Mouse (Mus musculus): ENCODE measurements around the gene Cyp51. TPM values are rescaled to one million over a fixed set of nuclear protein-coding genes. Genes with fewer than 3 reads are reported as not detected.
"Not testable (repeated sequence)": the region's sequence is repeated elsewhere in the genome, so short reads cannot be mapped to it uniquely, and the experiment has no call there.

Cyp51 gene
- 10 to 100 TPM; 17.2 to 22.5 TPM for total RNA-seq (2021)
- long read RNA-seq, experiment 1, transcript Cyp51-201 (10 exons, 3,931 nt): major isoform, 66 of 73 reads
- long read RNA-seq, experiment 1, partial matches to known transcripts: 1 of 73 reads
- long read RNA-seq, experiment 1, other reads (novel, unspliced or antisense): 5 of 73 reads
- long read RNA-seq, experiment 2, transcript Cyp51-201 (10 exons, 3,931 nt): major isoform, 18 of 23 reads
- long read RNA-seq, experiment 2, partial matches to known transcripts: 0 of 23 reads
- long read RNA-seq, experiment 2, other reads (novel, unspliced or antisense): 4 of 23 reads

DNA sequence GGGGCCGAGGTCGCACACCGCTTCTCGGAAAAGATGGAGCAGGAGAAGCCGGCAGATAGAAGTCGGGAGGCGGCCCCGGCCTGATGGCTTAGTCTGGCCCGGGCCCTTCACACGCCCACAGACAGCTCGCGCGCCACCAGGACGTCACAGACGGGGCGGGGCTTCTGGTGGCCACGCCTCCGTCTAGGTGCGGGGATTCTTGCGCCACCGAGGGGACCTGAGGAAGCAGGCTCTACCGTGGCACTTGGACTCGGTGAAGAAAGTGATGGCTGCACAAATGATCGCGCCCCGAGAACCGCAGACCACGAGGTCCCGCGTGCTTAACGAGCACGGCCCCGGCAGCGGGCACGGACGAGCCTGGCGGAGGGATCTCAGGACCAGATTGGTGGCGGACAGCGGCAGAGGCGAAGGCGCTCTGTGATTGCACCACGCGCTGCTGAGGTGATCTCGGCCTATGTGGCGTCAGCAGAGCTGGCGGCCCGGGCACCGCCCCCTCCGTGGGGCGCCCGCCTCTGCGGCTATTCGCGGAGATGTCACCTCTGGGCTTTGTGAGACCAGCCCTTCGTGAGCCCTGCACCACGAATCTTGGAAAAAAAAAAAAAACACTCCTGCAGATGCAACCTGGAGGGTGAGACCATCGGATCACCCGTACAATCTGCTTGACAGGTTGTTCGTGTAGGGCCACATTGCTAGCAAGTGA, at the start of gene Cyp51:
Gene Cyp51, minus strand, starts transcription at position 406 of the 700 bp plus-strand sequence.
- DNase-seq: peak; percentile 93

DNA sequence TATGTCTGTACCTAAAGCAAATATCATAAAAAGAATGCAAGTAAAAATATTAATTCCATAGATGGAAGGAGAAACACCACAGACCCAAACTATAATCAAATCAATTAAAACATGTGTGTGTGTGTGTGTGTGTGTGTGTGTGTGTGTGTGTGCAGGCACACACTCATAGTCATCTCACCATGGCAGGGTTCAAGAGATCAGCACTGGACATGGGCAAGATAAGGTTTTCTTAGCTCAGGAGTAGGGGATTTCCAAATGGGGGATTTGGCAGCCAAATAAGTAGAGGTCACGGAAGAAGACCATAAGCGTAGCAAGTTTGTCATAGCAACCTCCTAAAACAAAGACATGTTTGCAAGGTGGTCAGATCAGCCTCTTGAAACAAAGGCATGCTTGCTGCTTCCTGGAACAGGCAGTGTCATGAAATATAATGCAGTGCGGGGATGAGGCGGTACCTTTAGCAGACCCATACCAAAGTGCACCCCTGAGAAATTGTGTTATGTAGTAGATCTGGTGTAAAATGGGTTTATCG, 8.1 kb upstream of the Cyp51 start:
- no peak for DNase-seq

DNA sequence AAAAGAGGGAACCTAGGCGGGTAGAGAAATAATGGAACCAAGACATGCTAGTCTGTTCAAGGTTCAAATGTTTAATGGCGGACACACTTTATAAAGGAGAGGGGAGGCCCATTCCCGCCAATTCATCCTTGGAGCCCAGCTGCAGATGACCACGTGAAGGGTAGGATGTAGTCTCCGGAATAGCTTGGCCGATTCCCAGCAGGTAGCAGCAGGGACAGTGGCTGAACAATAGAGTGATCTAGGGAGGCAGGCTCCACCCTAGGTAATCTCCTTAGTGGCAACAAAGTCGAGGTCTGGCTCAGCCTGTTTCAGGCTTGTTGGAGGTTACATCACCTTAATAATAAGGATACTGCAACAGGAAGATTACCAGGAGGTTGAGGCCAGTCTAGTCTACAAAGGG, 2.5 kb upstream of the Cyp51 start:
- DNase-seq: not testable (repeated sequence)

DNA sequence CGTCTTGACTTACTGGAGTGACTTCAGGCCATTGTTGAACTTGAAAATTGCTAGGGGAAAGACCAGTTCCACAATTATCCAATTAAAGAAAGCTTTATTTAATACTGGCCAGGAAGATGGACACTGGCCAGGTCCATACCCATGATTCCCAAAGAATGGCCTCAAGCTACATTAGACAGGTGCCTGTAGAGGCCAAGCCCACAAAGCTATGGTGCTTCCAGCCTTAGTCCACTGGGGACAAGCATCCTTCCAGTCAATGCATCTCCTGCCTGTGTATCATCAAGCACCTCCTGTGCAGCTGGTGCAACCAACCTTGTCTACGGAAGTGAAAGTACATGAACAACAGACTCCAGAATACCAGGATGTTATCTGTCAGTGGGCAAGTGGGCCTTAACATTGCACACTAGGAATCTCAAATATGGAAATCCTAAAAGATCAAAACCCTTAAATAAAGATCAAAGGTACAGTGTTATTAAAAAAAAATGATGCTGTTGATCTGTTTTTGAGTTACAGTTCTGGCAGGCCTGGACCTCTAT, 1.2 kb upstream of the Cyp51 start:
- no peak for DNase-seq

DNA sequence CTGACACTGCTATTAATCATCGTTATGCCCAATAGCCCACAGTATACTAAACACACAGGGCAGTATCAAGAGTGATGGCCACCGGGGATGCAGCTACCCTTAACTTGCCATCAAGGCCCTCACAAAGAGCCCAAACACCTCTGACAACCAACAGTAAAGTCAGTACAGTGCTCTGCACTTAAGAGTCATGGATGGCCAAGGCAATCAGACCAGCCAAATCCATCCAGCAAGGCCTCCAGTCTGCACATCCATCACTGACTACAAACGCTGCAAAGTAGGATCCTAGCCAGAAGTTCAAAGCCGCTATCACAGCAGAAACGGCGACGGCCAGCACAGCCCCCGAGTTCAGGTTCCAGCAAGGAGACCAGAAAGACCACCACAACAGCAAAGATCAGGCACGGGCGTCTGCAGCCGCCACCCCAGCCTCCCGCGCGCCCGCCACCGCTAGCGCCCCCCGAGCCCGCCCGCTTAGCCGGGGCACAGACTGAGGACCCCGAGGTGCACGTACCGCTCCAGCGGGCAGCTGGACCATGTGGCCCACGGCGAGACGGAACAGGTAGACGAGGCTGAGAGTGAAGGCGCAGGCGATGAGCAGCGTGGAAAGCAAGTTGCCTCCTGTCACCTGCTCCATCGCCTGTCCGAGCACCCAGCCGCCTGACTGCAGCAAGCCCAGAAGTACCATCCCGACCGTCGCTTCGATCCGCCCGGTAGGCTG, 763 bp downstream of the Cyp51 start:
- no peak for DNase-seq

DNA sequence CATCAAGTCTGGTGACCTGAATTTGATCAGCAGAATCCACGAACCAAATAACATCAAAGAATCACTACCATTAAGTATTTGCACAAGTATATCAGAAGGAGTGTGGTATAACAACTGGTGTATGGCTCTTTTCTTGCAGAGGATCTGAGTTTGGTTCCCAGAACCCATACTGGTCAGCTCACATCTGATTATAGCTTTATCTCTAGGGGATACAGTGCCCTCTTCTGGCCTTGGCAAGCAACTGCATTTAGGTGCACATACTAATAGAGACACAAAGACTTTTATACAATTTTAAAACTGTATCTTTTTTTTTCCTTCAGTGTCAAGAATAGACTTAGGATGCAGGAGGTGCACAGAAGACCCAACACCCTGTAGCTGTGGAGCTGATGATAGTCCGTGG, 2.8 kb downstream of the Cyp51 start:
- no peak for DNase-seq

DNA sequence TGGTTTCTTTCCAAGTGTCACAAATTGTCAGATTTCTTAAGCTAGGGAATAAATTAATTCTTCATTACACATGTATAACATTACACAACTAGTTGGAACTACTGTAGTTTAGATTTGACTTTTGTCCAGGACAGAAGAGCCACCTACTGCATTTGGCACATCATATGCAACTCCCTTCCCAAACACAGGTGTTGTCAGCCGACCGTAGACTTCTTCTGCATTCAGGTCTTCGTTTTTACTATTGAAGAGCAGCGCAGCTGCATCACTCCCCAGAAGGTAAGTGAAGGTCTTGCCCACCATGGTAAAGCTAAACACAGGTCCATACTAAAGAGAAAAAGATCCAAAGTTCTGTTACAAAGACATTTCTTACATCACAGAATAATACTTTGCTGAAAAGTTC, 3.5 kb downstream of the Cyp51 start:
- DNase-seq: no peak

DNA sequence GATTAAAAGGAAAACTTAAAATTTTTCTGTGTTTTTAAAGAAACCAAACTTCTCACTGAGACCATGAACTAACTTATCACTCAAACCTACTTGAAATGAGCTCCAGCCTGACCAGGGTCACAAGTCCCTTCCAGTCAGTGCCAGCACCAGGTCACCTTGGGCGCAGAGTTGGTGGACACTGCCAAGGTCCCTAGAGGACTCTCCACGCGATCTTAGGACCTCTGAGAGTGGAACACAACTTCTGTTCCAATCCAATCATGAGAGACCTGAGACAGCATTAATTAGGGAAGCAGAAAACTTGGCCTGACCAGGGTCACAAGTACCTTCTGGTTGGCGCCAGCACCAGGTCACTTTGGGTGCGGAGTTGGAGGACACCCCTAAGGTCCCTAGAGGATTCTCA, 10.1 kb downstream of the Cyp51 start:
- peak; percentile 12 for DNase-seq

DNA sequence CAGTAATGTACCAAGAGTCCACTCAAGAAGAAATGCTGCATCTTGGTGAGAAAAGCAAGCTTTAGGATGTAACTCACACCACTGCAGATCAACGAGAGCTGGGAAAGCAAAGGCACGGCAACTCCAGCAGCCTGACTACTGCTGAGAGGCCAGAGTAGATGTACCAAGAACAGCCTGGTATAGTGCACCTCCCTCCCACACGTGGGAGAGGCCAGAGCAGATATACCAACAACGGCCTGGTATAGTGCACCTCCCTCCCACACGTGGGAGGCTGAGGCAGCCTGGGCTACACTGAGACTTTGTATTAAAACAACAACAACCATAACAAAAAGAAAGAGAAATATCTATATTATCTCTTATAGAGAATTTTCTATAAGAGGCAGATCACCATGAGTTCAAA, 16.4 kb downstream of the Cyp51 start:
- DNase-seq: no peak

DNA sequence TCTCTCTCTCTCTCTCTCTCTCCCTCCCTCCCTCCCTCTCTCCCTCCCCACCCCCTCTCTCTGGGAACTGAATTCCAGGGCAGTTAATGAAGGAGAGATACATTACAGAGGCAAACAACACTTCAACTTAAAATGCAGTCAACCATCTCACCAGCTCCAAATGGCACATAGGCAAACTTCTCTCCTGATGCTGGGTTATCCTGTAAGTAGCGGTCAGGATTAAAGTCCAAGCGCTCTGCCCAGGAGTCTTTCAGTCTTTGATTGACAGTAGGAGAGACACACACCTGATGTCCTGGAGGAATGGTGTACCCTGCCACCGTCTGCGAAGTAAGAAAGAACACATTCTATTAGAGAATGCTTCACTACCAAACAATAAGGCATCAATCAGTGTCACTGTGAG, 18.2 kb downstream of the Cyp51 start:
- DNase-seq: no peak

DNA sequence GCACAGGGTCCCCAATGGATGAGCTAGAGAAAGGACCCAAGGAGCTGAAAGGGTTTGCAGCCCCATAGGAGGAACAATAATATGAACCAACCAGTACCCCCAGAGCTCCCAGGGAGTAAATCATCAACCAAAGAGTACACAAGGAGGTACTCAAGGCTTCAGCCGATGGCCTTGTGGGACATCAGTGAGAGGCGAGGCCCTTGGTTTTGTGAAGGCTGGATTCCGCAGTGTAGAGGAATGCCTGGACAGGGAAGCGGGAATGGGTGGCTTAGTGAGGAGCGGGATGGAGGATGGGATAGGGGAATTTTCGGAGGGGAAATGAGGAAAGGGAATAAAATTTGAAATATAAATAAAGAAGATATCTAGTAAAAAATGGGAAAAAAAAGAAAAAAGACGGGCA, 19.6 kb downstream of the Cyp51 start:
- no peak for DNase-seq

DNA sequence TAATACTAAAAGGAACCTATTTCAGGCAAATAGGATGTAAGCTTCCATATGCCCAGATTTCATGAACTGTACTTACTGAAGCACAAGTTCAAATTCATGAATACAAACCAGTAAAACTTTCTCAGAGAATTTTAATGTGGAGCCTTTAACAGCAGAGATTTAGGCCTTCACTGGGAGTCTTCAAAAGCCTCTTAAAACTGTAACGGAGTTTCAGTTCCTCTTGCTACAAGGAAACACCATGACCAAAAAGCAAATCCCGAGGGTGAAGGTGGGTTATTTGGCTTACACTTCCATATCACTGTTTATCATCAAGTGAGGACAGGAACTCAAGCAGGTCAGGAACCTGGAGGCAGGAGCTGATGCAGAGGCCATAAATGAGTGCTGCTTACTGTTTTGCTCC, 23.0 kb downstream of the Cyp51 start:
- DNase-seq: no peak

DNA sequence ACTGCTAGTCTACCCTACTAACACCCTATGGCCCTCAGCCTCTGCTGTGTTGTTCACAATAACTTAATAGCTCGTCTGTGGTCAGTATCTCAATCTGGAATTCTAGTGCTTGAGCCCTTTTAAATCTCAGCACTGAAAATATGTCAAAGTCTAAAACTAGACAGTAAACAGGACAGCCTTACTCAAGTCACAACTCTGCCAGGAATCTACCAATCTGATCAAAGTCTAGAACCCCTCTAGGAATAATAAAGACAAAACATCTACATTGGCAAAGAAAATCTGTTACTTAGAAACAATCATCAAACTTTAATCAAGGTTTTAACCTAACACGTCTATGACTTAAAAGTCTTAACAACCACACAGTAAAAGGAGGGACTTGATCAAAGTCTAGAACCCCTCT, 23.7 kb downstream of the Cyp51 start:
- no peak for DNase-seq

DNA sequence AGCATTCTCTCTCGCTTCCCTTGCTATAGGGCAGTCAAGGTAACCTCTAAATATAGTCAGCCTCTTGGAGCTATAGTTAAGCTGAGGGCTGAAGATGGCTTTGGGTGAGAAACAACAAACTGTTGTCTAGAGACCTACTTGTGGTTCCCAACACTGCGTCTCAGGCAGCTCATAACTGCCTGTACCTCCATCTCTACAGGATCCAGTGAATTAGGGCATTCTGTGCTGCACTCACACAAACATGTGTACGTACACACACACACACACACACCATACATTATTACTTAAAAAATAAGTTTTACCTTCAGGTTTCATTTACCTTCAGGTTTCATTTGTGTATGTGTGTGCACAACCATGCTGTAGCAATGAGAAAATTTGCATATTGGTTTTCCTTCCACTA, 25.5 kb downstream of the Cyp51 start:
- DNase-seq: no peak

DNA sequence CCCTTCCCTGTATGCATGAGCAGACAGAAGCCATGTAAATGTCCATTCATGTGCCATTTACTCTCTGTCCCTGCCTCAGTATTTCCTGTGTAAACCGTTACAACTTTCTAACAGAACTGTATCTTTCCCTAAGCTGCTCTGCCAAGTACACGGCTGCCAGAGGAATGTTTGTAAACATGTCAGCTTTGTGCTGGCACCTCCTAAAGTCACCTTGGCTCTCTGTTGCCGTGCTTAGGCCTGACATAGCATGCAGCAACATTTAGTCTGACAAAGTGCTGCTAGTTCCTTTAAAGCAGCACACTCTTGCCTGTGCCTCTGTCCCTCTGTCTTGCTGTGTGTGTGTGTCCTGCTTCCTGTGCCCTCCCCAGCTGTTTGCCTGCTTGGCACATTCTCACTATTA, 37.3 kb downstream of the Cyp51 start:
- peak; percentile 14 for DNase-seq

DNA sequence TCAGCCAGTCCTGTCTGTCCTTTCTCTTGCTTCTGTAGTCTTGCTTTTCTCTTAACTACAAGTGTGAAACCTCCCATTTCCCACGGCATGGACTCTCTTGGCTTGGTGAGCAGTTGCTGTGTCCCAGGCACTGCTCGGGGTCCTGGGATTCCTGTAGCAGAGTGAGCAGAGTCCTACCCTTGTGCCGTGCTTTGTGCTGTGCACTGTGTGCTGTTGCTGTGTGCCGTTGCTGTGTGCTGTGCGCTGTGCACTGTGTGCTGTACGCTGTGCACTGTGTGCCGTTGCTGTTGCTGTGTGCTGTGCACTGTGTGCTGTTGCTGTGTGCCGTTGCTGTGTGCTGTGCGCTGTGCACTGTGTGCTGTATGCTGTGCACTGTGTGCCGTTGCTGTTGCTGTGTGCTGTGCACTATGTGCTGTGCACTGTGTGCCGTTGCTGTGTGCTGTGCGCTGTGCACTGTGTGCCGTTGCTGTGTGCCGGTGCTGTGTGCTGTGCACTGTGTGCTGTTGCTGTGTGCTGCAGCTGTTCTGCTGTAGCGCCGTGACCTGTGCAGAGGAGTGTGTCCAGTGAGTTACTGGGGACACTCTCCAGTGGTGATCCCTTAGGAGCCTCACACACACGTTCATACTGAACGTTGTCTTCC, 38.0 kb downstream of the Cyp51 start:
- no peak for DNase-seq

DNA sequence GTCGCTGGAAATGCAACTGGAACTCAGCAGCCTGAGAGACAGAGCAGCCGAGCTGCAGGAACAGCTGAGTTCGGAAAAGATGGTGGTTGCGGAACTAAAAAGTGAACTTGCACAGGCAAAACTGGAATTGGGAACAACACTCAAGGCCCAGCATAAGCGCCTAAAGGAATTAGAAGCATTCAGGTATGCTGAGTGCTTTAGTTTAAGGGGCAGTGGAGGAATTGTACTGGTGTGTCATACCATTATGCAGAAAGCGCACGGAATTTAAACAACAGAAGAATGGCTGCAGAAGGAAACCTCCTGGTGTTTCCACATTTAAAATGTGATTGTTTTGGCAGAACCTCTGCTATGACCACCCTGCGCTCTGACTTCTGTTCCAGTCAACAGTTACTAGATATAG, 44.2 kb downstream of the Cyp51 start:
- DNase-seq: no peak

DNA sequence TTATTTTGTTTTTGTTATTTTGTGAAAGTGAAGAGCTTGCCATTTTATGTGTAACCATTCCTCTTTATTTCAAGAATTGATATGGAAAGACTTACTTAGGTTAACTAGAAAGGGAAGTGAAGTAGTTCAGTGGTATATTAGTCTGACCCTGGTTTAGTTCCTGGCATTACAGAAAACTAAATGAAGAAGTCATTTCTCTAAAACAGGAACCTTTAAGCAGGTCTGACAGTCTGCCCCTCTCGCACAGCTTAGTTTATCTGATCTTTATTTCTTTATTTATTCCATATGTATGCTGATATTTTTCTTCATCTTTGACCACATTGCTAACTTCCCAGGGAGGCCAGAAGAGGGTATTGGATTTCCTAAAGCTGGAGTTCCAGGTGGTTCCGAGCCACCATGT, 63.6 kb downstream of the Cyp51 start:
- no peak for DNase-seq

DNA sequence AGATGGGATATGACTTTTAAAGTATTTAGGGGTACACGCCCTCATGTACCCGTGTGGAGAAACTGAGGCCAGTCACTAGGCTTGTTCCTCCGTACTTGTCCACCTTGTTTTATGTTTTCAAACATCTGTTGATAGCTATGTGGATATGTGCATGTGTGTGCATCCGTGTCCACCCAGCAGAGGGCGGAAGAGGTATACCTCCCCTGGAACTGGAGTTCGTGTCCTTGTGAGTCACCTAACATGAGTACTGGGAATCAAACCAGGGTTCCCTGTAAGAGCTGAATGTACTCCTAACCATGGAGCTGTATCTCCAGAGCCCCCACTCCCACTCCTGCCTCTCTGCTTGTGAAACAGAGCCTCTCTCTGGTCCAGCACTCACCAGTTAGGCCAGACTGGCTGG, 64.2 kb downstream of the Cyp51 start:
- peak; percentile 29 for DNase-seq

DNA sequence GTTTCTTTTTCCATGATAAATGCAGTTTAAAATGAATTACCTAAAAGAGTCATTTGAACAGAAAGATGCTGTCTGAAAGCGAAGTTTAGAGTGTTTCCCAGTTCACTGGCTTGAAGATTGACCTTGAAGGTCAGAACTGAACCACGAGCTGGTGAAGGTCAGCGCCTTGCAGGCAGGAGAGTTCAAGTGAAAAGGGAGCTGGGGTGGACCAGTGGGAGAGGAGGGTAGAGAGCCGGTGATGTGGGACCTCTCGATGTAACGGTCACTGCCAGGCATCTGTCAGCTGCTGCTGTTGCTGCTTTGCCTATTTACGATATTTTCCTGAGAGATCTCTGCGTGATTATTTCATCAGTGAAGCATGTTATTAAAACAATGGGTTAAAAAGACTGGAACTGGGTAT, 65.2 kb downstream of the Cyp51 start:
- no peak for DNase-seq

DNA sequence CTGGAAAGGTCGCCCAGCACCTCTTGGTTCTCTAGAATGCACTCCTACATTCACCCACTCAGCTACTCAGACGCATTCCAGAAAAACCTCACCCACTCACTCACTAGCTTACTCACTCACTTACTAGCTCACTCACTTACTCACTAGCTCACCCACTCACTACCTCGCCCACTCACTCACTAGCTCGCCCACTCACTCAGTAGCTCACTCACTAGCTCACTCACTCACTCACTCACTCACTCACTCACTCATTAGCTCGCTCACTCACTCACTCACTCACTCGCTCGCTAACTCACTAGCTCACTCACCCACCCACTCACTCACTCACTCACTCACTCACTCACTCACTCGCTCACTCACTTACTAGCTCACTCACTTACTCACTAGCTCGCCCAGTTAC, 67.9 kb downstream of the Cyp51 start:
- DNase-seq: no peak

DNA sequence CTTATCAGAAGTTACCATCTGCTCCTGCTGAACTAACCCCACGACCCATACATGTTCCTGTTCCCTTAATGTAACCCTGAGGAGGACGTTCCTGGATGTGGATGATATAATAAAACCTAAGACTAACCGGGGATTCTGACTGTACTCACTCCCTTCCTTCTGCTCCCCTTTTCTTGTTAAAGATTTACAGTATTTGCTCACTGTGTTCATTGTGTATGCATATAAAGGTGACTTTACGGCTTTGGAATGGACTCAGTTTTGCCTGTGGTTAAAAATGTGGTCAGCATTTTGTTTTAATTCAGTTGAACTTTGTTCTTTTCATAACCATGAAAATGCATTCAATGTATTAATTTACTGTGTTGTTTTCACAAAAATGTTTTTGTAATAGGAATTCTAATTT, 72.7 kb downstream of the Cyp51 start:
- DNase-seq: no peak
